Mouse (Mus musculus) MEL (cell line): ENCODE results near the gene Cd163. TPM values are rescaled to one million over a fixed set of nuclear protein-coding genes. Genes with fewer than 3 reads are reported as not detected.

Experiments used
- DNase-seq: peaks from one replicate; pipeline ENCODE4 v3.0.0; 2011; ENCODE audit warnings: low read depth, low spot score
- H3K27ac ChIP-seq: 2 replicates; pipeline ENCODE4 v1.5.1; 2012; ENCODE audit warnings: low read depth, mild to moderate bottlenecking, control low read depth, low read length, moderate library complexity; ENCODE audit not compliant: control insufficient read depth
- H3K27me3 ChIP-seq, 2 experiments: fragments of 150-350 bp in 1 of 2; sonication (generic) in 1 of 2; 2 replicates each; pipeline ENCODE4 v1.6.1; 2012; ENCODE audit warnings: low read length in 2 of 2, mild to moderate bottlenecking in 2 of 2, improper control_type of control experiment in 1 of 2, moderate library complexity in 1 of 2; ENCODE audit not compliant: insufficient read depth in 2 of 2, control insufficient read depth in 1 of 2
- H3K36me3 ChIP-seq, 2 experiments: 2 replicates each; pipeline ENCODE4 v1.6.1; 2012 to 2014; ENCODE audit warnings: low read length in 2 of 2, improper control_type of control experiment in 1 of 2, inconsistent platforms in 1 of 2, mild to moderate bottlenecking in 1 of 2; ENCODE audit not compliant: insufficient read depth in 2 of 2, control insufficient read depth in 1 of 2
- H3K4me1 ChIP-seq, 2 experiments: fragments of 150-350 bp in 1 of 2; sonication (generic) in 1 of 2; 2 replicates each; pipeline ENCODE4 v1.6.1; 2012; ENCODE audit warnings: low read length in 2 of 2, improper control_type of control experiment in 1 of 2, mild to moderate bottlenecking in 1 of 2; ENCODE audit not compliant: insufficient read depth in 2 of 2, control insufficient read depth in 1 of 2
- H3K4me3 ChIP-seq, 2 experiments: fragments of 150-350 bp in 1 of 2; sonication (generic) in 1 of 2; 2 replicates each; pipeline ENCODE4 v1.5.1; 2012; ENCODE audit warnings: low read depth in 2 of 2, low read length in 2 of 2, mild to moderate bottlenecking in 2 of 2, moderate library complexity in 2 of 2, control low read depth in 1 of 2, improper control_type of control experiment in 1 of 2; ENCODE audit not compliant: control insufficient read depth in 1 of 2, insufficient read depth in 1 of 2
- H3K79me2 ChIP-seq: 2 replicates; pipeline ENCODE4 v1.6.1; 2012; ENCODE audit warnings: mild to moderate bottlenecking, low read length, moderate library complexity; ENCODE audit not compliant: control insufficient read depth, poor library complexity, insufficient read depth
- H3K9ac ChIP-seq: 2 replicates; pipeline ENCODE4 v1.6.1; 2012; ENCODE audit warnings: low read depth, mild to moderate bottlenecking, control low read depth, low read length, moderate library complexity; ENCODE audit not compliant: control insufficient read depth, poor library complexity, severe bottlenecking
- H3K9me3 ChIP-seq: fragments of 150-350 bp; sonication (generic); replicated peaks from 2 replicates; pipeline ENCODE4 v1.6.1; 2012; ENCODE audit warnings: mild to moderate bottlenecking, low read length, improper control_type of control experiment, moderate library complexity; ENCODE audit not compliant: insufficient read depth
- BHLHE40 ChIP-seq: IDR thresholded peaks from 2 replicates; pipeline ENCODE4 v1.6.1; 2012; ENCODE audit warnings: low read depth, mild to moderate bottlenecking, inconsistent platforms, low read length, improper control_type of control experiment, borderline replicate concordance
- E2F4 ChIP-seq: IDR thresholded peaks from 2 replicates; pipeline ENCODE4 v1.6.1; 2011; ENCODE audit warnings: low read depth, low read length, improper control_type of control experiment, borderline replicate concordance
- ELF1 ChIP-seq: IDR thresholded peaks from 2 replicates; pipeline ENCODE4 v1.6.1; 2014; ENCODE audit warnings: low read depth, mild to moderate bottlenecking, inconsistent platforms, low read length, improper control_type of control experiment, moderate library complexity
- GABPA ChIP-seq: IDR thresholded peaks from 2 replicates; pipeline ENCODE4 v1.6.1; 2012; ENCODE audit warnings: low read depth, mild to moderate bottlenecking, inconsistent platforms, low read length, improper control_type of control experiment, moderate library complexity
- GATA1 ChIP-seq: IDR thresholded peaks from 2 replicates; pipeline ENCODE4 v1.6.1; 2011; ENCODE audit warnings: low read depth, low read length, improper control_type of control experiment
- HCFC1 ChIP-seq: IDR thresholded peaks from 2 replicates; pipeline ENCODE4 v1.6.1; 2012; ENCODE audit warnings: low read depth, mild to moderate bottlenecking, inconsistent platforms, low read length, improper control_type of control experiment, moderate library complexity
- KAT2A ChIP-seq: conservative IDR thresholded peaks from 2 replicates; pipeline ENCODE4 v1.6.1; 2012; ENCODE audit warnings: low read depth, low read length, improper control_type of control experiment, inconsistent platforms
- MAZ ChIP-seq: IDR thresholded peaks from 2 replicates; pipeline ENCODE4 v1.6.1; 2012; ENCODE audit warnings: low read depth, mild to moderate bottlenecking, inconsistent platforms, low read length, improper control_type of control experiment
- MYB ChIP-seq: IDR thresholded peaks from 2 replicates; pipeline ENCODE4 v1.6.1; 2011; ENCODE audit warnings: mild to moderate bottlenecking, low read depth, low read length, improper control_type of control experiment
- NRF1 ChIP-seq: IDR thresholded peaks from 2 replicates; pipeline ENCODE4 v1.6.1; 2014; ENCODE audit warnings: low read depth, mild to moderate bottlenecking, inconsistent platforms, low read length, improper control_type of control experiment, moderate library complexity; ENCODE audit not compliant: poor library complexity, insufficient read depth, severe bottlenecking
- POLR2A ChIP-seq, 2 experiments: IDR thresholded peaks; 2 replicates each; pipeline ENCODE4 v1.6.1; 2011 to 2012; ENCODE audit warnings: low read length in 2 of 2, mild to moderate bottlenecking in 2 of 2, control low read depth in 1 of 2, improper control_type of control experiment in 1 of 2, low read depth in 1 of 2, moderate library complexity in 1 of 2; ENCODE audit not compliant: control insufficient read depth in 1 of 2, insufficient read depth in 1 of 2, poor library complexity in 1 of 2
- RAD21 ChIP-seq: IDR thresholded peaks from 2 replicates; pipeline ENCODE4 v1.6.1; 2011; ENCODE audit warnings: mild to moderate bottlenecking, low read depth, low read length, improper control_type of control experiment
- TBP ChIP-seq: IDR thresholded peaks from 2 replicates; pipeline ENCODE4 v1.8.0; 2011; ENCODE audit warnings: low read depth, low read length, improper control_type of control experiment
- UBTF ChIP-seq: IDR thresholded peaks from 2 replicates; pipeline ENCODE4 v1.6.1; 2012; ENCODE audit warnings: low read depth, mild to moderate bottlenecking, inconsistent platforms, low read length, improper control_type of control experiment, moderate library complexity, borderline replicate concordance; ENCODE audit not compliant: insufficient read depth
- USF1 ChIP-seq: IDR thresholded peaks from 2 replicates; pipeline ENCODE4 v1.6.1; 2014; ENCODE audit warnings: low read depth, mild to moderate bottlenecking, inconsistent platforms, low read length, improper control_type of control experiment, moderate library complexity
- USF2 ChIP-seq, 2 experiments: IDR thresholded peaks; 2 replicates each; pipeline ENCODE4 v1.6.1; 2011 to 2012; ENCODE audit warnings: improper control_type of control experiment in 2 of 2, low read length in 2 of 2, borderline replicate concordance in 1 of 2, inconsistent platforms in 1 of 2, low read depth in 1 of 2, mild to moderate bottlenecking in 1 of 2; ENCODE audit not compliant: insufficient read depth in 1 of 2
- ZC3H11A ChIP-seq: IDR thresholded peaks from 2 replicates; pipeline ENCODE4 v1.6.1; 2012; ENCODE audit warnings: low read depth, mild to moderate bottlenecking, inconsistent platforms, low read length, improper control_type of control experiment
- ZKSCAN1 ChIP-seq: IDR thresholded peaks from 2 replicates; pipeline ENCODE4 v1.6.1; 2012; ENCODE audit warnings: low read depth, mild to moderate bottlenecking, inconsistent platforms, low read length, improper control_type of control experiment, moderate library complexity
- ZMIZ1 ChIP-seq: IDR thresholded peaks from 2 replicates; pipeline ENCODE4 v1.6.1; 2012; ENCODE audit warnings: low read depth, mild to moderate bottlenecking, inconsistent platforms, low read length, improper control_type of control experiment, moderate library complexity
- ZNF384 ChIP-seq: IDR thresholded peaks from 2 replicates; pipeline ENCODE4 v1.6.1; 2012; ENCODE audit warnings: low read depth, mild to moderate bottlenecking, inconsistent platforms, low read length, improper control_type of control experiment
- polyA plus RNA-seq, 2 experiments: library from polyadenylated mRNA; stranded (reverse) in 1 of 2; unstranded in 1 of 2; fragments of >175 nt in 1 of 2; fragments of >200 nt in 1 of 2; gene quantifications; 2 replicates each; pipeline versions ENCODE4 v1.2.1 to v1.2.4; 2012; ENCODE audit warnings: low replicate concordance in 2 of 2, low read depth in 1 of 2; ENCODE audit not compliant: insufficient read length in 2 of 2, insufficient read depth in 1 of 2, missing spikeins in 1 of 2
- total RNA-seq: library from RNA; depleted of rRNA; stranded (reverse); fragments of 300-350 nt; gene quantifications from 2 replicates; pipeline ENCODE4 v1.2.3, GENCODE M21; 2012; rRNA removed

The Cd163 gene
- 0.33 and 0.58 TPM in 2 replicates for total RNA-seq
- under 1 TPM in 1 of 2 experiments, not detected in 1; 0.81 TPM for polyA plus RNA-seq

DNA sequence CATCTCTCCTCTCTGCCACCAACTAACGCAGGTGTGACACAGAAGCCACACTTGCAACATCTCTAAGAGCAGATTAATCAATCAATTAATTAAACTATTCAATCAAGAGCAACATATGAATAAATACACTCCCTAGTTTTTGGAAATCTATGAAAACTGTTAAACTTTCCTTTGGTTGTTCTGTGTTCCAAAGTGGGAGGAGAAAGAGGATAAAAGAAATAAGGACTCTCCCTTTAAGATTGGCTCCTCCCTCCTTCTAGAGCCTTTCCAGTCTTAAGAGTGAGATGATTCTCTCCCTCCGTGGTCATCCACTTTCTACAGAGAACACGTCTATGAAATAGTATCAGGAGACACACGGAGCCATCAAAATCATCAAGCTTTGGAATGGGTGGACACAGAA is at the start of gene Cd163:
Gene Cd163, plus strand, starts transcription at position 301 of the 400 bp plus-strand sequence.
- Histone ChIP-seq H3K27me3 (no peaks in the 10 kb centered on the region), H3K9ac (no peak within 1 kb of the TSS), H3K36me3 (no peaks in the 10 kb centered on the region), H3K4me3 (no peak within 1 kb of the TSS), H3K27ac (no peak within 1 kb of the TSS), H3K4me1 (no peaks in the 10 kb centered on the region), H3K9me3 (no peaks in the 10 kb centered on the region), H3K79me2 (no peaks in the 10 kb centered on the region)
- no peak for DNase-seq
- TF ChIP-seq TBP (no peak), POLR2A (IDR thresholded peaks at IDR 0.05; ENCODE audit: control insufficient read depth in 1 of 2, insufficient read depth in 1 of 2, low read depth in 1 of 2, low read length in 2 of 2, poor library complexity in 1 of 2) (no peak), RAD21 (no peak), KAT2A (no peak), NRF1 (no peak), ZMIZ1 (no peak), E2F4 (no peak), ELF1 (no peak), MYB (no peak), MAZ (no peak), ZKSCAN1 (no peak), UBTF (no peak), USF2 (IDR thresholded peaks at IDR 0.05; ENCODE audit: borderline replicate concordance in 1 of 2, insufficient read depth in 1 of 2, low read depth in 1 of 2, low read length in 2 of 2) (no peak), GATA1 (no peak), HCFC1 (no peak), USF1 (no peak), GABPA (no peak), BHLHE40 (no peak), ZC3H11A (no peak), ZNF384 (no peak)
